Mouse (Mus musculus) hindbrain, embryonic 12.5 days (tissue): ENCODE data around the gene Vcp. TPM values are rescaled to one million over a fixed set of nuclear protein-coding genes. Genes with fewer than 3 reads are reported as not detected.
"Not testable (repeated sequence)": the region's sequence is repeated elsewhere in the genome, so short reads cannot be mapped to it uniquely, and the experiment has no call there.

ENCODE experiments used
- ATAC-seq: fragments of 200-750 bp; cut with Nextera tagmentation; 2 replicates; pipeline ENCODE4 v1.8.0; 2017; ENCODE audit warnings: moderate TSS enrichment; ENCODE audit not compliant: low FRiP score
- H3K27ac ChIP-seq: fragments of 300-500 bp; sonication (generic); 2 replicates; pipeline ENCODE4 v1.5.1; 2016; ENCODE audit warnings: mild to moderate bottlenecking
- H3K27me3 ChIP-seq: fragments of 300-500 bp; sonication (generic); 2 replicates; pipeline ENCODE4 v1.6.1; 2016; ENCODE audit warnings: mild to moderate bottlenecking
- H3K36me3 ChIP-seq: fragments of 300-500 bp; sonication (generic); 2 replicates; pipeline ENCODE4 v1.6.1; 2016; ENCODE audit warnings: mild to moderate bottlenecking
- H3K4me1 ChIP-seq: fragments of 300-500 bp; sonication (generic); 2 replicates; pipeline ENCODE4 v1.6.1; 2016
- H3K4me2 ChIP-seq: fragments of 300-500 bp; sonication (generic); replicated peaks from 2 replicates; pipeline ENCODE4 v1.6.1; 2016; ENCODE audit warnings: mild to moderate bottlenecking
- H3K4me3 ChIP-seq: fragments of 300-500 bp; sonication (generic); 2 replicates; pipeline ENCODE4 v1.5.1; 2016; ENCODE audit warnings: mild to moderate bottlenecking
- H3K9ac ChIP-seq: fragments of 300-500 bp; sonication (generic); 2 replicates; pipeline ENCODE4 v1.6.1; 2016; ENCODE audit warnings: mild to moderate bottlenecking, moderate library complexity
- H3K9me3 ChIP-seq: fragments of 300-500 bp; sonication (generic); replicated peaks from 2 replicates; pipeline ENCODE4 v1.6.1; 2016; ENCODE audit warnings: mild to moderate bottlenecking
- WGBS: fragments of 180-500 bp; shearing (Covaris S2); methylation state at CpG from one replicate; pipeline ENCODE4 v1.1.7; 2016; 5-methylcytosine and 5-hydroxymethylcytosine counted together
- polyA plus RNA-seq: library from polyadenylated mRNA; unstranded; fragments of >200 nt; fragmentation: Nextera tagmentation; extraction: Ambion mirVana; gene quantifications from 2 replicates; pipeline ENCODE4 v1.2.1, GENCODE M21; 2016

The Vcp gene
- polyA plus RNA-seq, 1 experiment from 2014 or later: 626 TPM

- Histone ChIP-seq H3K4me3 (no peak overlapping the region), H3K27ac (no peak overlapping the region), H3K36me3 (0 out of 2 replicates have a peak, but pooled peaks cover 4% of the 10 kb centered on the region), H3K4me2 (no peak overlapping the region), H3K4me1 (peaks cover 12% of the 10 kb centered on the region), H3K9ac (no peak overlapping the region), H3K9me3 (no peaks in the 10 kb centered on the region), H3K27me3 (no peaks in the 10 kb centered on the region)
- WGBS: 79% methylated on average over 12 of the region's 12 CpGs
- no peak for ATAC-seq
Measured at GRCm38 (mm10) chr4:43002756-43003439, 2.6 kb upstream of the Vcp start.

- no peak overlapping the region for H3K9ac ChIP-seq
- 96% methylated on average over 2 of the region's 2 CpGs for WGBS
- H3K36me3 ChIP-seq: 0 out of 2 replicates have a peak, but pooled peaks cover 4% of the 10 kb centered on the region
- no peak for ATAC-seq
- H3K9me3 ChIP-seq: no peaks in the 10 kb centered on the region
- H3K4me3 ChIP-seq: no peak overlapping the region
- no peak overlapping the region for H3K4me2 ChIP-seq
- peaks cover 17% of the 10 kb centered on the region for H3K4me1 ChIP-seq
- H3K27ac ChIP-seq: 0 out of 2 replicates have a peak overlapping the region, but pooled peaks have one; percentile 30
- no peaks in the 10 kb centered on the region for H3K27me3 ChIP-seq
Measured at GRCm38 (mm10) chr4:43001272-43001671, 965 bp upstream of the Vcp start.

GRCm38 (mm10) chr4:42999451-43000140 lies 711 bp downstream of the Vcp start:
- Histone ChIP-seq H3K4me1 (peaks cover 17% of the 10 kb centered on the region), H3K27me3 (no peaks in the 10 kb centered on the region), H3K4me3 (peak overlapping the region; percentile 80), H3K36me3 (peaks cover 15% of the 10 kb centered on the region), H3K4me2 (peak overlapping the region; percentile 83), H3K27ac (peak overlapping the region; percentile 98), H3K9ac (peak overlapping the region; percentile 90), H3K9me3 (no peaks in the 10 kb centered on the region)
- WGBS: under 1% methylated on average over 51 of the region's 51 CpGs
- peak; percentile 89 for ATAC-seq

- Histone ChIP-seq H3K27me3 (no peaks in the 10 kb centered on the region), H3K9ac (peak overlapping the region; percentile 29; the same call in 1 of the 2 replicates), H3K4me3 (peak overlapping the region; percentile 80), H3K4me1 (peaks cover 17% of the 10 kb centered on the region), H3K9me3 (no peaks in the 10 kb centered on the region), H3K27ac (no peak overlapping the region), H3K4me2 (peak overlapping the region; percentile 83), H3K36me3 (peaks cover 31% of the 10 kb centered on the region)
- WGBS: 76% methylated on average over 2 of the region's 2 CpGs
- ATAC-seq: no peak
Measured at GRCm38 (mm10) chr4:42998022-42998421, 2.3 kb downstream of the Vcp start.

- no peak overlapping the region for H3K9ac ChIP-seq
- ATAC-seq: no peak
- H3K27me3 ChIP-seq: no peaks in the 10 kb centered on the region
- no peaks in the 10 kb centered on the region for H3K4me1 ChIP-seq
- no peaks in the 10 kb centered on the region for H3K9me3 ChIP-seq
- no peak overlapping the region for H3K27ac ChIP-seq
- H3K36me3 ChIP-seq: peaks cover 97% of the 10 kb centered on the region
- 79% methylated on average over 1 of the region's 1 CpGs for WGBS
- no peak overlapping the region for H3K4me2 ChIP-seq
- no peak overlapping the region for H3K4me3 ChIP-seq
Measured at GRCm38 (mm10) chr4:42988296-42988695, 12.0 kb downstream of the Vcp start.

GRCm38 (mm10) chr4:42980467-42980866 lies 19.8 kb downstream of the Vcp start:
- not testable (repeated sequence) for ATAC-seq, H3K4me3 ChIP-seq, H3K4me2 ChIP-seq, H3K9ac ChIP-seq, H3K27me3 ChIP-seq, H3K4me1 ChIP-seq, H3K9me3 ChIP-seq, H3K27ac ChIP-seq
- H3K36me3 ChIP-seq: peaks cover 71% of the 10 kb centered on the region
- 94% methylated on average over 8 of the region's 8 CpGs for WGBS

- H3K9me3 ChIP-seq: no peaks in the 10 kb centered on the region
- peaks cover 49% of the 10 kb centered on the region for H3K36me3 ChIP-seq
- H3K4me1 ChIP-seq: no peaks in the 10 kb centered on the region
- H3K9ac ChIP-seq: no peak overlapping the region
- H3K4me2 ChIP-seq: no peak overlapping the region
- no peak for ATAC-seq
- H3K4me3 ChIP-seq: no peak overlapping the region
- no peak overlapping the region for H3K27ac ChIP-seq
- H3K27me3 ChIP-seq: no peaks in the 10 kb centered on the region
- WGBS: 92% methylated on average over 4 of the region's 4 CpGs
Measured at GRCm38 (mm10) chr4:42978062-42978461, 22.2 kb downstream of the Vcp start.

- Histone ChIP-seq H3K27me3 (no peaks in the 10 kb centered on the region), H3K9me3 (no peaks in the 10 kb centered on the region), H3K4me1 (no peaks in the 10 kb centered on the region), H3K36me3 (peaks cover 20% of the 10 kb centered on the region), H3K4me2 (no peak overlapping the region), H3K27ac (no peak overlapping the region), H3K4me3 (no peak overlapping the region), H3K9ac (no peak overlapping the region)
- 80% methylated on average over 5 of the region's 5 CpGs for WGBS
- no peak for ATAC-seq
Measured at GRCm38 (mm10) chr4:42973868-42974267, 26.4 kb downstream of the Vcp start.

- Histone ChIP-seq H3K27ac (no peak overlapping the region), H3K36me3 (peaks cover 10% of the 10 kb centered on the region), H3K27me3 (no peaks in the 10 kb centered on the region), H3K4me2 (no peak overlapping the region), H3K4me3 (no peak overlapping the region), H3K9ac (no peak overlapping the region), H3K4me1 (no peaks in the 10 kb centered on the region), H3K9me3 (no peaks in the 10 kb centered on the region)
- no peak for ATAC-seq
- 74% methylated on average over 4 of the region's 4 CpGs for WGBS
Measured at GRCm38 (mm10) chr4:42972952-42973351, 27.4 kb downstream of the Vcp start.

GRCm38 (mm10) chr4:42969304-42969703 lies 31.0 kb downstream of the Vcp start, which contains the start of gene 1700022I11Rik:
Gene 1700022I11Rik (plus strand): TSS chr4:42969604.
- H3K4me3 ChIP-seq: no peak within 1 kb of the TSS
- no peak for ATAC-seq
- no peaks in the 10 kb centered on the region for H3K27me3 ChIP-seq
- peaks cover 10% of the 10 kb centered on the region for H3K4me1 ChIP-seq
- WGBS: 90% methylated on average over 4 of the region's 4 CpGs
- H3K9me3 ChIP-seq: no peaks in the 10 kb centered on the region
- H3K36me3 ChIP-seq: no peaks in the 10 kb centered on the region
- no peak within 1 kb of the TSS for H3K4me2 ChIP-seq
- no peak within 1 kb of the TSS for H3K27ac ChIP-seq
- H3K9ac ChIP-seq: no peak within 1 kb of the TSS

- H3K4me1 ChIP-seq: peaks cover 10% of the 10 kb centered on the region
- H3K36me3 ChIP-seq: no peaks in the 10 kb centered on the region
- H3K4me3 ChIP-seq: no peak overlapping the region
- no peak for ATAC-seq
- no peak overlapping the region for H3K27ac ChIP-seq
- H3K27me3 ChIP-seq: no peaks in the 10 kb centered on the region
- no peak overlapping the region for H3K9ac ChIP-seq
- no peaks in the 10 kb centered on the region for H3K9me3 ChIP-seq
- 17% methylated on average over 12 of the region's 12 CpGs for WGBS
- peak overlapping the region; percentile 38 for H3K4me2 ChIP-seq
Measured at GRCm38 (mm10) chr4:42965039-42965719, 35.1 kb downstream of the Vcp start.

- H3K4me2 ChIP-seq: no peak overlapping the region
- H3K27me3 ChIP-seq: no peaks in the 10 kb centered on the region
- peaks cover 10% of the 10 kb centered on the region for H3K4me1 ChIP-seq
- H3K4me3 ChIP-seq: no peak overlapping the region
- H3K27ac ChIP-seq: no peak overlapping the region
- peaks cover 5% of the 10 kb centered on the region; the same call in 1 of the 2 replicates for H3K36me3 ChIP-seq
- no peak overlapping the region for H3K9ac ChIP-seq
- 93% methylated on average over 2 of the region's 2 CpGs for WGBS
- no peaks in the 10 kb centered on the region for H3K9me3 ChIP-seq
- no peak for ATAC-seq
Measured at GRCm38 (mm10) chr4:42963480-42963879, 36.8 kb downstream of the Vcp start.
